Mouse (Mus musculus): ENCODE data around the gene Jak1. TPM values are rescaled to one million over a fixed set of nuclear protein-coding genes. Genes with fewer than 3 reads are reported as not detected.

Gene Jak1
- polyA plus RNA-seq, 1 experiment, result 55.1 TPM

DNA sequence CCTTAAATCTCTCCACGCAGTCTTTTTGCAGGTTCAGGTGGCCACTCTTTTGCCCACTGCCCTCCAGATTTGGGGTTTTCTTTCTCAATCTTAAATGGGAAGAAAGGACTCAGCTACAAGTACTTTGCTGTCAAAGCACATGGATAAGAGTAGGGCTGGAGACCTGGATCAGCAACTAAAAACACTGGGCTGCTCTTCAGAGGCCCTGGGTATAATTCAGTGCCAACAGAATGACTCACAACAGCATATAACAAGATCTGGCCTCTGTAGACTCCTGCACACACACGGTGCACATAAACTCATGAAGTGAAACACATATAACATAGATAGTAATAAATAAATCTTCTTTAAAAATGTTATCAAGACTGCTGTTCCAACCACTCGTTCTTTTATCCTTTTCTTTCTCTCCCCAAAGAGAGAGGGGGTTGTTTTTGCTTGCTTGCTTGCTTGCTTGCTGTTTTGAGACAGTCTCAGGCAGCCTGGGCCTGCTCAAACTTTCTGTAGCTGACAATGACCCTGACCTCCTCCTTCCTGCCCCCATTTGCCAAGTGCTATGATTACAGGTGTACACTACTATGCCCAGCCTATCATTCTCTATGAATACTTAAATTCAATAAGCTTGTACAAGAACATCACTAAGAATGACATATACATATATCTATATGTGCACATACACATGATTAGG, 8.4 kb downstream of the Jak1 start:
- DNase-seq, result no peak
- peaks cover 48% of the 10 kb centered on the region for H3K4me1 ChIP-seq (ENCODE audit: control insufficient read depth, insufficient read depth, low read length)
- no peak for TF ChIP-seq POLR2A (IDR thresholded peaks at IDR 0.05; ENCODE audit: borderline replicate concordance, extremely low read depth, low read depth, low read length)
- WGBS, result 57% methylated on average over 3 of the region's 3 CpGs
- no peak overlapping the region for H3K4me3 ChIP-seq (replicated peaks; ENCODE audit: extremely low read depth, low read depth, low read length)

DNA sequence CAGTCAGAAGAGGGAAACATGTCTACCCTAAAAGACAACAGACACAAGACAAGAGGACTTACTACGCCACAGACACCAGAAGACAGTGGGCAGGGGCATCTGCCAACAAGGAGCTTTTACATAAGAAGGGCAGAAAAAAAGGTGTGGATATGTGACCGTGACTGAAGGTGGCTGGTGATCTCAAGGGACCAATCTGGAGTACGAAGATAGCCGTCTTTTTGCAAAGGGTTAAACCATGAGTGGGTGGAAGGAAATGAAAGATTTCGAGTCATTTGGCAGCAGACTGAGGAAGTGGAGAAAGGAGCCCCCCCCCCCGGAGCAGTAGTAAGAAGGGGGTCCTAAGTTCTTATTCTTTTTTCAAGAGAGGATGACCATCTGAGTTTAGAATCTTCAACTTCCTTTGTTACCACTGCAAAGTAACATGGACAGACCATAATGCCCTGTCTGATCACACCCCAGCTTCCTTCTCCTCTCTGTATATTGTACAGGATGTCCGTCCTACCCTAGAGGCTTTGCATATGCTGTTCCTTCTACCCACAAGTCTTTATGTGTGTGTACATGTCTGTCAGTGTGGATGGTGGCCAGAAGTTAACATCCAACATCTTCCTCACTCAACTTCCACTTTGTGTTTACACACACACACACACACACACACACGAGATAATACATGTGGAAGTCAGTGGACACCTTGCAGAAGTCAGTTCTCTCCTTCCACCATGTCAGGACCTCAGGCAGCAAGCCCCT, 10.3 kb downstream of the Jak1 start:
- Histone ChIP-seq H3K4me3 (replicated peaks; ENCODE audit: extremely low read depth, low read depth, low read length) (no peak overlapping the region), H3K4me1 (ENCODE audit: control insufficient read depth, insufficient read depth, low read length) (peaks cover 39% of the 10 kb centered on the region)
- TF ChIP-seq CTCF (IDR thresholded peaks at IDR 0.05; ENCODE audit: insufficient read depth, low read length) (no peak), POLR2A (IDR thresholded peaks at IDR 0.05; ENCODE audit: borderline replicate concordance, extremely low read depth, low read depth, low read length) (no peak)
- no peak for DNase-seq
- WGBS, result 43% methylated on average over 8 of the region's 8 CpGs

GRCm38 (mm10) chr4:101254015-101254414, 11.1 kb downstream of the Jak1 start:
- 33% methylated on average over 7 of the region's 7 CpGs for WGBS
- H3K4me3 ChIP-seq (replicated peaks; ENCODE audit: extremely low read depth, low read depth, low read length), result no peak overlapping the region
- DNase-seq, result no peak
- no peak for TF ChIP-seq CTCF (IDR thresholded peaks at IDR 0.05; ENCODE audit: insufficient read depth, low read length)
- no peak for TF ChIP-seq POLR2A (IDR thresholded peaks at IDR 0.05; ENCODE audit: borderline replicate concordance, extremely low read depth, low read depth, low read length)
- peaks cover 37% of the 10 kb centered on the region for H3K4me1 ChIP-seq (ENCODE audit: control insufficient read depth, insufficient read depth, low read length)

GRCm38 (mm10) chr4:101252781-101253622, 12.1 kb downstream of the Jak1 start:
- TF ChIP-seq CTCF (IDR thresholded peaks at IDR 0.05; ENCODE audit: insufficient read depth, low read length), result no peak
- TF ChIP-seq POLR2A (IDR thresholded peaks at IDR 0.05; ENCODE audit: borderline replicate concordance, extremely low read depth, low read depth, low read length), result no peak
- peaks cover 34% of the 10 kb centered on the region for H3K4me1 ChIP-seq (ENCODE audit: control insufficient read depth, insufficient read depth, low read length)
- H3K4me3 ChIP-seq (replicated peaks; ENCODE audit: extremely low read depth, low read depth, low read length), result no peak overlapping the region
- no peak for DNase-seq
- 36% methylated on average over 13 of the region's 13 CpGs for WGBS

GRCm38 (mm10) chr4:101252016-101252415, 13.1 kb downstream of the Jak1 start:
- H3K4me1 ChIP-seq (ENCODE audit: control insufficient read depth, insufficient read depth, low read length), result peaks cover 36% of the 10 kb centered on the region
- TF ChIP-seq POLR2A (IDR thresholded peaks at IDR 0.05; ENCODE audit: borderline replicate concordance, extremely low read depth, low read depth, low read length), result no peak
- no peak for TF ChIP-seq CTCF (IDR thresholded peaks at IDR 0.05; ENCODE audit: insufficient read depth, low read length)

GRCm38 (mm10) chr4:101249977-101250743, 14.9 kb downstream of the Jak1 start:
- Histone ChIP-seq H3K4me1 (ENCODE audit: control insufficient read depth, insufficient read depth, low read length) (peaks cover 42% of the 10 kb centered on the region), H3K4me3 (replicated peaks; ENCODE audit: extremely low read depth, low read depth, low read length) (no peak overlapping the region)
- 28% methylated on average over 5 of the region's 6 CpGs for WGBS
- TF ChIP-seq POLR2A (IDR thresholded peaks at IDR 0.05; ENCODE audit: borderline replicate concordance, extremely low read depth, low read depth, low read length), result no peak
- no peak for TF ChIP-seq CTCF (IDR thresholded peaks at IDR 0.05; ENCODE audit: insufficient read depth, low read length)
- no peak for DNase-seq

More at GRCm38 (mm10) chr4:101252016-101252415, 13.1 kb downstream of the Jak1 start:
- no peak overlapping the region for H3K4me3 ChIP-seq (replicated peaks; ENCODE audit: extremely low read depth, low read depth, low read length)
- DNase-seq, result no peak

DNA sequence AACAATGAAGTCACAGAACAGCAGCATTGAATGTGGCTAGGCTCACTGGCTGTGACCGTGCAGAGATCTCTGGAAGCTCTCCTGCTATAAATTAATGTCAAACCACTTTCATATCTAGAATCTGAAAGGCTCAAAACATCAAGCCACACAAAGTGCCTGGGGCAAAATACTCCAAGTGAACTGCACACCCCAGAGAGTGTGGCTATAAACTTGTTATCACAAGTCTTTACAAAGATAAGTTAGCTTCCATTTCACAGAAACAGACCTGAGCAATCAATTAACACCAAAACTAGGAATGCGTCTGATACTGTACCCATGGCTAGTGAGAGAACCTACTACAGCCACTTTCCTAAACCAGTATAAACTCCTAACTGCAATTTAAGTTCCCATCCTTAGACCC, 17.7 kb downstream of the Jak1 start:
- WGBS, result 47% methylated on average over 2 of the region's 2 CpGs
- TF ChIP-seq POLR2A (IDR thresholded peaks at IDR 0.05; ENCODE audit: borderline replicate concordance, extremely low read depth, low read depth, low read length) (no peak), CTCF (IDR thresholded peaks at IDR 0.05; ENCODE audit: insufficient read depth, low read length) (no peak)
- no peak overlapping the region for H3K4me3 ChIP-seq (replicated peaks; ENCODE audit: extremely low read depth, low read depth, low read length)
- DNase-seq, result no peak
- peaks cover 28% of the 10 kb centered on the region for H3K4me1 ChIP-seq (ENCODE audit: control insufficient read depth, insufficient read depth, low read length)

- H3K4me1 ChIP-seq (ENCODE audit: control insufficient read depth, insufficient read depth, low read length), result peaks cover 29% of the 10 kb centered on the region
- WGBS, result 51% methylated on average over 2 of the region's 2 CpGs
- H3K4me3 ChIP-seq (replicated peaks; ENCODE audit: extremely low read depth, low read depth, low read length), result no peak overlapping the region
- DNase-seq, result no peak
- no peak for TF ChIP-seq POLR2A (IDR thresholded peaks at IDR 0.05; ENCODE audit: borderline replicate concordance, extremely low read depth, low read depth, low read length)
- no peak for TF ChIP-seq CTCF (IDR thresholded peaks at IDR 0.05; ENCODE audit: insufficient read depth, low read length)
Observed at GRCm38 (mm10) chr4:101246569-101246968, 18.5 kb downstream of the Jak1 start.

All from lung, adult 2 months (tissue).